Mouse (Mus musculus) G1E (cell line): ENCODE data around the gene Abat. TPM values are rescaled to one million over a fixed set of nuclear protein-coding genes. Genes with fewer than 3 reads are reported as not detected.
"Not testable (repeated sequence)": the region's sequence is repeated elsewhere in the genome, so short reads cannot be mapped to it uniquely, and the experiment has no call there.

Experiments
- ATAC-seq: 2 replicates; pipeline ENCODE4 v1.8.0; 2016; ENCODE audit warnings: mild to moderate bottlenecking; ENCODE audit not compliant: insufficient number of reproducible peaks, poor library complexity, low FRiP score, severe bottlenecking; ENCODE audit errors: extremely low read depth
- DNase-seq: peaks from one replicate; pipeline ENCODE4 v3.0.0; 2012; ENCODE audit warnings: low spot score
- H3K27me3 ChIP-seq: 2 replicates; pipeline ENCODE4 v1.6.1; 2012; ENCODE audit warnings: mild to moderate bottlenecking, low read length, inconsistent platforms; ENCODE audit not compliant: insufficient read depth
- H3K36me3 ChIP-seq: replicated peaks from 2 replicates; pipeline ENCODE3; 2012; ENCODE audit warnings: mild to moderate bottlenecking, inconsistent platforms
- H3K4me1 ChIP-seq: 2 replicates; pipeline ENCODE4 v1.6.1; 2012; ENCODE audit warnings: low read depth, low read length, inconsistent platforms, mixed read lengths; ENCODE audit not compliant: insufficient read depth
- H3K4me3 ChIP-seq: 2 replicates; pipeline ENCODE4 v1.5.1; 2012; ENCODE audit warnings: low read depth, mild to moderate bottlenecking, inconsistent platforms, low read length, moderate library complexity, mixed read lengths
- H3K9me3 ChIP-seq: replicated peaks from 2 replicates; pipeline ENCODE4 v1.6.1; 2012; ENCODE audit warnings: inconsistent platforms
- CTCF ChIP-seq: IDR thresholded peaks from 2 replicates; pipeline ENCODE4 v1.5.1; 2012; ENCODE audit warnings: low read depth, low read length, inconsistent platforms, mixed read lengths
- GATA1 ChIP-seq: IDR thresholded peaks from 2 replicates; pipeline ENCODE4 v1.6.1; 2012; ENCODE audit warnings: borderline replicate concordance, low read length, inconsistent platforms, mixed read lengths
- GATA2 ChIP-seq: IDR thresholded peaks from 2 replicates; pipeline ENCODE4 v1.6.1; 2012; ENCODE audit warnings: low read depth, low read length, inconsistent platforms, borderline replicate concordance
- POLR2AphosphoS5 ChIP-seq: IDR thresholded peaks from 2 replicates; pipeline ENCODE4 v1.6.1; 2012; ENCODE audit warnings: low read depth, low read length, inconsistent platforms; ENCODE audit not compliant: insufficient replicate concordance
- TAL1 ChIP-seq: conservative IDR thresholded peaks from 2 replicates; pipeline ENCODE4 v1.6.1; 2012; ENCODE audit warnings: low read depth, low read length, inconsistent platforms, mixed read lengths
- polyA plus RNA-seq: library from polyadenylated mRNA; stranded (reverse); fragments of >175 nt; gene quantifications from 2 replicates; pipeline ENCODE4 v1.2.3, GENCODE M21; 2012
- total RNA-seq, 2 experiments: library from RNA; stranded (forward) in 1 of 2; stranded (reverse) in 1 of 2; fragments of 200-1000 nt in 1 of 2; fragments of >200 nt in 1 of 2; fragmentation: Nextera tagmentation in 1 of 2; gene quantifications; 2 replicates each; pipeline ENCODE4 v1.2.3; 2014 to 2017

Abat gene
- total and polyA plus RNA-seq, 3 experiments = 0.11 TPM; not detected in 2

GRCm38 (mm10) chr16:8554351-8554750, 41.1 kb downstream of the Abat start:
- no peak overlapping the region for H3K4me3 ChIP-seq
- ATAC-seq = no peak
- TF ChIP-seq CTCF = no peak
- TF ChIP-seq POLR2AphosphoS5 = no peak
- TF ChIP-seq TAL1 = no peak
- TF ChIP-seq GATA2 = no peak
- TF ChIP-seq GATA1 = no peak
- H3K9me3 ChIP-seq = no peaks in the 10 kb centered on the region
- H3K4me1 ChIP-seq = 0 out of 2 replicates have a peak, but pooled peaks cover 2% of the 10 kb centered on the region
- H3K27me3 ChIP-seq = peaks cover 4% of the 10 kb centered on the region; the same call in 1 of the 2 replicates
- H3K36me3 ChIP-seq = no peaks in the 10 kb centered on the region
- DNase-seq = no peak

DNA sequence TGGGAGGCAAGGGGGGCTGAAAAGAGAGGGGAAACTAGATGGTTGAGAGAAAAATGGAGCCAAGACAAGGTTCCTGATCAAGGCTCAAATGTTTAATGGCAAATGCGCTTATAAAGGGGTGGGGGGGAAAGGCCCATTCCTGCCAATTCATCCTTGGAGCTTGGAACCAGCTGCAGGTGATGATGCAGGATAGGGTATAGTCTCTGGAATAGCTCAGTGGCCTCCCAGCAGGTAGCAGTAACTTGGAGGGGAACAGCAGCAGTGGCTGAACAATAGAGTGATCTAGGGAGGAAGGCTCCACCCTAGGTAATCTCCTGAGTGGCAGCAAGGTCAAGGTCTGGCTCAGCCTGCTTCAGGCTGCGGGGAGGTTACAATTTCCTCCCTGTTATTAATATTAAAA, 41.5 kb downstream of the Abat start:
- not testable (repeated sequence) for ATAC-seq, H3K4me3 ChIP-seq, H3K27me3 ChIP-seq, H3K9me3 ChIP-seq, H3K36me3 ChIP-seq, H3K4me1 ChIP-seq, DNase-seq

- not testable (repeated sequence) for H3K9me3 ChIP-seq, H3K4me1 ChIP-seq
Observed at GRCm38 (mm10) chr16:8555371-8555770, 42.1 kb downstream of the Abat start.

DNA sequence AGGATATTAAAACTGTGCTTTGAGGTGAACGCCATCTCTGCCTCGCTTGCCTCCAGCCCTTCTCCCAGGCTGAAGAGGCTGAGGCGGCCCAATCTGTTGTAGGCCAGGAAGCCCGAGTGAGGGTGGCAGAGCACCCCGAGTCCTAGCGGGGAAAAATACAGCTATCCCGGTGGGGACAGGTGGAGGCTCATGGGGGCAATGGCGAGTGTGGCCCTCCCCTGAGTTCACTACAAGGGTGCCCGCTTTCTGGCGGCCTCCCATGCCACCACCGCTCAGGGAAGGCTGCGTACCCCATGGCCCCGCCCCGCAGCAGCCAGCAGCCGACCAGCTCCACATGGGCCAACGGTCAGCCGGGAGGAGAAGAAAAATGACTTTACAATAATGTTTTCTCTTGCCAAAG, 46.9 kb downstream of the Abat start:
- DNase-seq (no peak), ATAC-seq (no peak)
- Histone ChIP-seq H3K36me3 (no peaks in the 10 kb centered on the region), H3K4me1 (no peaks in the 10 kb centered on the region), H3K9me3 (no peaks in the 10 kb centered on the region), H3K4me3 (no peak overlapping the region), H3K27me3 (peaks cover 3% of the 10 kb centered on the region; the same call in 1 of the 2 replicates)
- TF ChIP-seq GATA1 (no peak), CTCF (no peak), POLR2AphosphoS5 (no peak), GATA2 (no peak), TAL1 (no peak)

More at GRCm38 (mm10) chr16:8555371-8555770, 42.1 kb downstream of the Abat start:
- not testable (repeated sequence) for H3K27me3 ChIP-seq, H3K36me3 ChIP-seq, H3K4me3 ChIP-seq, DNase-seq, ATAC-seq

GRCm38 (mm10) chr16:8561101-8561500, 47.9 kb downstream of the Abat start:
- H3K27me3 ChIP-seq, H3K4me3 ChIP-seq, ATAC-seq, H3K9me3 ChIP-seq, H3K36me3 ChIP-seq, H3K4me1 ChIP-seq, DNase-seq: not testable (repeated sequence)

DNA sequence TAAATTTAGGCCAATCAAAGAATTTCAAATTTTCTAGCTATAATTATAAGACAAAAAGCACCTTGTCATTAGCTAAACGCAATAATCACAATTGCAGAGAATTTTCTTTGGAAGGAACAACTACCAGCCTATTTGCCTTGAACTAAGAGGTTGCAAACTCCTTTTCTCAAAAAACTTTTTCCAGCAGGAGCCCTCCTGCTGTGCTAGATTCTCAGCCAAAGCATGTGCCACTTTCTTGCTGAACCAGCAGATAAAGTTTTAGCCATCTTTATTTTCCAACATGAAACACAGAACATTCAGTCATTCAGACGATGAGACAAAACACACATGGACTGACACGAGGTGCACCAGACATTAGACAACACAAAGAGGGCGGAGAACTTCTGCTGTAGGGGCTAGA, 48.6 kb downstream of the Abat start:
- DNase-seq, ATAC-seq, H3K9me3 ChIP-seq, H3K4me3 ChIP-seq, H3K36me3 ChIP-seq, H3K27me3 ChIP-seq, H3K4me1 ChIP-seq: not testable (repeated sequence)

GRCm38 (mm10) chr16:8562827-8563226, 49.6 kb downstream of the Abat start:
- H3K4me1 ChIP-seq, DNase-seq: not testable (repeated sequence)

DNA sequence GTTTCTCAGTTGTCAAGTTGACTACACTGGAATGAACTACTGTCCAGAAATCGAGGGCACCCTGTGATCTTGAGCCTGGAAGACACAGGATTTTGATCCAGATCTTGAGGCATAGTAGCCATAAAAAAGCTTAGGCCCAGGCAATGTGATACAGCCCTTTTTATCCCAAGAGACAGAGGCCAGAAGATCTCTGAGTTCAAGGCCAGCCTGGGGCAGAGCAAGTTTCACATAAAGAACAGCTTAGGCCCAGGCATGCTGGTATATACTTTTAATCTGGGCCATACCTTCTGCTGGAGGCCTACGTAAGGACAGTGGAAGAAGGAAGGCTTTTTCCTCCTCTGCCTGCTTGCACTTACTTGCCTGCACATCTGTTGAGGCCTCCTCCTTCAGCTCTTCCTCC, 51.6 kb downstream of the Abat start:
- no peaks in the 10 kb centered on the region for H3K4me1 ChIP-seq
- no peaks in the 10 kb centered on the region for H3K9me3 ChIP-seq
- no peak overlapping the region for H3K4me3 ChIP-seq
- TF ChIP-seq CTCF = no peak
- no peak for TF ChIP-seq GATA1
- TF ChIP-seq TAL1 = no peak
- no peak for TF ChIP-seq POLR2AphosphoS5
- TF ChIP-seq GATA2 = no peak
- H3K27me3 ChIP-seq = peaks cover 5% of the 10 kb centered on the region; the same call in 1 of the 2 replicates
- H3K36me3 ChIP-seq = no peaks in the 10 kb centered on the region
- no peak for ATAC-seq
- DNase-seq = no peak

More at GRCm38 (mm10) chr16:8562827-8563226, 49.6 kb downstream of the Abat start:
- ATAC-seq, H3K27me3 ChIP-seq, H3K9me3 ChIP-seq, H3K36me3 ChIP-seq, H3K4me3 ChIP-seq: not testable (repeated sequence)
